Mouse (Mus musculus) midbrain, embryonic 13.5 days (tissue): ENCODE data around the gene Hes3. TPM values are rescaled to one million over a fixed set of nuclear protein-coding genes. Genes with fewer than 3 reads are reported as not detected.

Experiments
- ATAC-seq: fragments of 200-750 bp; cut with Nextera tagmentation; 2 replicates; pipeline ENCODE4 v1.8.0; 2017; ENCODE audit warnings: mild to moderate bottlenecking, moderate TSS enrichment, moderate library complexity
- H3K27ac ChIP-seq: fragments of 300-500 bp; sonication (generic); 2 replicates; pipeline ENCODE4 v1.5.1; 2015; ENCODE audit warnings: inconsistent platforms, mild to moderate bottlenecking, moderate library complexity
- H3K27me3 ChIP-seq: fragments of 300-500 bp; sonication (generic); 2 replicates; pipeline ENCODE4 v1.6.1; 2015; ENCODE audit warnings: mild to moderate bottlenecking, inconsistent platforms
- H3K36me3 ChIP-seq: fragments of 300-500 bp; sonication (generic); 2 replicates; pipeline ENCODE4 v1.6.1; 2015; ENCODE audit warnings: mild to moderate bottlenecking, inconsistent platforms
- H3K4me1 ChIP-seq: fragments of 300-500 bp; sonication (generic); replicated peaks from 2 replicates; pipeline ENCODE4 v1.6.1; 2015; ENCODE audit warnings: inconsistent platforms
- H3K4me2 ChIP-seq: fragments of 300-500 bp; sonication (generic); replicated peaks from 2 replicates; pipeline ENCODE4 v1.6.1; 2015; ENCODE audit warnings: moderate library complexity, mild to moderate bottlenecking, inconsistent platforms
- H3K4me3 ChIP-seq: fragments of 300-500 bp; sonication (generic); replicated peaks from 2 replicates; pipeline ENCODE4 v1.5.1; 2015; ENCODE audit warnings: mild to moderate bottlenecking, inconsistent platforms
- H3K9ac ChIP-seq: fragments of 300-500 bp; sonication (generic); replicated peaks from 2 replicates; pipeline ENCODE4 v1.6.1; 2015; ENCODE audit warnings: mild to moderate bottlenecking, inconsistent platforms
- H3K9me3 ChIP-seq: fragments of 300-500 bp; sonication (generic); 2 replicates; pipeline ENCODE4 v1.6.1; 2016; ENCODE audit warnings: mild to moderate bottlenecking, inconsistent platforms
- WGBS: fragments of 180-500 bp; shearing (Covaris S2); methylation state at CpG from one replicate; pipeline ENCODE4 v1.1.7; 2015; 5-methylcytosine and 5-hydroxymethylcytosine counted together
- polyA plus RNA-seq: library from polyadenylated mRNA; unstranded; fragments of >200 nt; fragmentation: Nextera tagmentation; extraction: Ambion mirVana; gene quantifications from 2 replicates; pipeline ENCODE4 v1.2.1, GENCODE M21; 2015

Gene Hes3
- polyA plus RNA-seq, result 1.4 and 2.5 TPM in 2 replicates

- Histone ChIP-seq H3K4me1 (peaks cover 72% of the 10 kb centered on the region), H3K9me3 (no peaks in the 10 kb centered on the region), H3K27me3 (peaks cover 93% of the 10 kb centered on the region), H3K9ac (peak within 1 kb of the TSS; percentile 62), H3K36me3 (no peaks in the 10 kb centered on the region), H3K4me3 (peak within 1 kb of the TSS; percentile 33), H3K4me2 (peak within 1 kb of the TSS; percentile 60), H3K27ac (peak within 1 kb of the TSS; percentile 19; the same call in 1 of the 2 replicates)
- no peak for ATAC-seq
- WGBS, result 12% methylated on average over 6 of the region's 6 CpGs
Measured at GRCm38 (mm10) chr4:152291562-152291961, at the start of gene Hes3. Gene Hes3 (minus strand): TSS chr4:152291662.

GRCm38 (mm10) chr4:152340584-152341284, 49.3 kb upstream of the Hes3 start:
- 39% methylated on average over 15 of the region's 15 CpGs for WGBS
- Histone ChIP-seq H3K4me1 (peaks cover 49% of the 10 kb centered on the region), H3K9me3 (no peaks in the 10 kb centered on the region), H3K27ac (no peak overlapping the region), H3K4me2 (peak overlapping the region; percentile 95), H3K9ac (no peak overlapping the region), H3K36me3 (peaks cover 5% of the 10 kb centered on the region; the same call in 1 of the 2 replicates), H3K4me3 (0 out of 2 replicates have a peak overlapping the region, but pooled peaks have one; percentile 71), H3K27me3 (peaks cover 38% of the 10 kb centered on the region)
- ATAC-seq, result no peak

- peak overlapping the region; percentile 71 for H3K4me3 ChIP-seq
- H3K4me2 ChIP-seq, result peak overlapping the region; percentile 95
- peak; percentile 41; the same call in 1 of the 2 replicates for ATAC-seq
- peak overlapping the region; percentile 87 for H3K9ac ChIP-seq
- peaks cover 19% of the 10 kb centered on the region for H3K36me3 ChIP-seq
- H3K27me3 ChIP-seq, result peaks cover 42% of the 10 kb centered on the region
- H3K9me3 ChIP-seq, result no peaks in the 10 kb centered on the region
- peak overlapping the region; percentile 79 for H3K27ac ChIP-seq
- WGBS, result under 1% methylated on average over 18 of the region's 26 CpGs
- H3K4me1 ChIP-seq, result peaks cover 42% of the 10 kb centered on the region
Measured at GRCm38 (mm10) chr4:152339293-152339790, 47.9 kb upstream of the Hes3 start.

GRCm38 (mm10) chr4:152338419-152339292, 47.2 kb upstream of the Hes3 start, which contains the start of gene Chd5:
Gene Chd5 (plus strand): TSS chr4:152338651.
- Histone ChIP-seq H3K4me1 (peaks cover 42% of the 10 kb centered on the region), H3K27ac (peak within 1 kb of the TSS; percentile 79), H3K4me2 (peak within 1 kb of the TSS; percentile 95), H3K4me3 (peak within 1 kb of the TSS; percentile 71), H3K9ac (peak within 1 kb of the TSS; percentile 87), H3K9me3 (no peaks in the 10 kb centered on the region), H3K27me3 (peaks cover 41% of the 10 kb centered on the region), H3K36me3 (peaks cover 26% of the 10 kb centered on the region)
- WGBS, result 0% methylated on average over 56 of the region's 120 CpGs
- ATAC-seq, result peak; percentile 29; the same call in 1 of the 2 replicates

GRCm38 (mm10) chr4:152337772-152338171, 46.3 kb upstream of the Hes3 start:
- no peak overlapping the region for H3K4me3 ChIP-seq
- no peaks in the 10 kb centered on the region for H3K9me3 ChIP-seq
- no peak overlapping the region for H3K9ac ChIP-seq
- H3K4me1 ChIP-seq, result peaks cover 38% of the 10 kb centered on the region
- no peak for ATAC-seq
- peaks cover 40% of the 10 kb centered on the region for H3K27me3 ChIP-seq
- H3K4me2 ChIP-seq, result no peak overlapping the region
- no peak overlapping the region for H3K27ac ChIP-seq
- H3K36me3 ChIP-seq, result peaks cover 35% of the 10 kb centered on the region
- WGBS, result 27% methylated on average over 6 of the region's 6 CpGs

- H3K4me3 ChIP-seq, result no peak overlapping the region
- H3K4me2 ChIP-seq, result no peak overlapping the region
- no peaks in the 10 kb centered on the region for H3K9me3 ChIP-seq
- peaks cover 13% of the 10 kb centered on the region; the same call in 1 of the 2 replicates for H3K27me3 ChIP-seq
- no peak for ATAC-seq
- H3K9ac ChIP-seq, result no peak overlapping the region
- H3K27ac ChIP-seq, result no peak overlapping the region
- peaks cover 8% of the 10 kb centered on the region; the same call in 1 of the 2 replicates for H3K4me1 ChIP-seq
- H3K36me3 ChIP-seq, result peaks cover 76% of the 10 kb centered on the region
- WGBS, result 91% methylated on average over 12 of the region's 12 CpGs
Measured at GRCm38 (mm10) chr4:152333587-152333986, 42.1 kb upstream of the Hes3 start.

- 0 out of 2 replicates have a peak overlapping the region, but pooled peaks have one; percentile 14 for H3K27ac ChIP-seq
- no peak overlapping the region for H3K9ac ChIP-seq
- H3K4me3 ChIP-seq, result no peak overlapping the region
- 41% methylated on average over 2 of the region's 2 CpGs for WGBS
- peaks cover 11% of the 10 kb centered on the region; the same call in 1 of the 2 replicates for H3K27me3 ChIP-seq
- H3K36me3 ChIP-seq, result peaks cover 78% of the 10 kb centered on the region
- H3K4me1 ChIP-seq, result peaks cover 5% of the 10 kb centered on the region; the same call in 1 of the 2 replicates
- H3K4me2 ChIP-seq, result no peak overlapping the region
- peak; percentile 53 for ATAC-seq
- no peaks in the 10 kb centered on the region for H3K9me3 ChIP-seq
Measured at GRCm38 (mm10) chr4:152332952-152333351, 41.5 kb upstream of the Hes3 start.

- Histone ChIP-seq H3K4me2 (no peak overlapping the region), H3K36me3 (peaks cover 55% of the 10 kb centered on the region), H3K27ac (no peak overlapping the region), H3K4me1 (peaks cover 21% of the 10 kb centered on the region), H3K27me3 (no peaks in the 10 kb centered on the region), H3K9me3 (no peaks in the 10 kb centered on the region), H3K9ac (no peak overlapping the region), H3K4me3 (no peak overlapping the region)
- no peak for ATAC-seq
- 80% methylated on average over 6 of the region's 6 CpGs for WGBS
Measured at GRCm38 (mm10) chr4:152328691-152329090, 37.2 kb upstream of the Hes3 start.

- peak overlapping the region; percentile 68 for H3K4me2 ChIP-seq
- peaks cover 34% of the 10 kb centered on the region for H3K36me3 ChIP-seq
- H3K9me3 ChIP-seq, result no peaks in the 10 kb centered on the region
- no peak for ATAC-seq
- H3K4me3 ChIP-seq, result peak overlapping the region; percentile 86
- H3K4me1 ChIP-seq, result peaks cover 24% of the 10 kb centered on the region
- no peak overlapping the region for H3K27ac ChIP-seq
- 2% methylated on average over 11 of the region's 11 CpGs for WGBS
- no peaks in the 10 kb centered on the region for H3K27me3 ChIP-seq
- peak overlapping the region; percentile 92 for H3K9ac ChIP-seq
Measured at GRCm38 (mm10) chr4:152326543-152326942, 35.1 kb upstream of the Hes3 start.

- Histone ChIP-seq H3K36me3 (peaks cover 26% of the 10 kb centered on the region), H3K4me1 (peaks cover 30% of the 10 kb centered on the region), H3K9me3 (no peaks in the 10 kb centered on the region), H3K4me3 (peak within 1 kb of the TSS; percentile 86), H3K9ac (peak within 1 kb of the TSS; percentile 92), H3K4me2 (peak within 1 kb of the TSS; percentile 68), H3K27me3 (no peaks in the 10 kb centered on the region), H3K27ac (peak within 1 kb of the TSS; percentile 66)
- peak; percentile 97 for ATAC-seq
- under 1% methylated on average over 69 of the region's 70 CpGs for WGBS
Measured at GRCm38 (mm10) chr4:152325574-152326411, 34.3 kb upstream of the Hes3 start, which contains the start of gene Rpl22. Gene Rpl22 (plus strand): TSS chr4:152325742.
